Mouse (Mus musculus) hindbrain, embryonic 14.5 days (tissue): ENCODE measurements around the gene Thap7. TPM values are rescaled to one million over a fixed set of nuclear protein-coding genes. Genes with fewer than 3 reads are reported as not detected.

Experiments used
- ATAC-seq: fragments of 200-750 bp; cut with Nextera tagmentation; 2 replicates; pipeline ENCODE4 v1.8.0; 2017; ENCODE audit warnings: moderate number of reproducible peaks, mild to moderate bottlenecking, moderate TSS enrichment, moderate library complexity; ENCODE audit not compliant: low FRiP score
- DNase-seq: peaks from one replicate; pipeline ENCODE4 v3.0.0-alpha.2; 2015; ENCODE audit warnings: low spot score
- H3K27ac ChIP-seq: fragments of 300-500 bp; sonication (generic); 2 replicates; pipeline ENCODE4 v1.5.1; 2014; ENCODE audit warnings: mild to moderate bottlenecking, moderate library complexity
- H3K27me3 ChIP-seq: fragments of 300-500 bp; sonication (generic); 2 replicates; pipeline ENCODE4 v1.6.1; 2014; ENCODE audit warnings: mild to moderate bottlenecking, low read length, mixed read lengths; ENCODE audit not compliant: control insufficient read depth, insufficient read depth
- H3K36me3 ChIP-seq: fragments of 300-500 bp; sonication (generic); replicated peaks from 2 replicates; pipeline ENCODE4 v1.6.1; 2014; ENCODE audit not compliant: control insufficient read depth, insufficient read depth
- H3K4me1 ChIP-seq: fragments of 300-500 bp; sonication (generic); replicated peaks from 2 replicates; pipeline ENCODE4 v1.6.1; 2014; ENCODE audit warnings: antibody characterized with exemption, low read length, mixed read lengths; ENCODE audit not compliant: control insufficient read depth, insufficient read depth
- H3K4me2 ChIP-seq: fragments of 300-500 bp; sonication (generic); replicated peaks from 2 replicates; pipeline ENCODE4 v1.6.1; 2014; ENCODE audit warnings: mild to moderate bottlenecking, moderate library complexity
- H3K4me3 ChIP-seq: fragments of 300-500 bp; sonication (generic); replicated peaks from 2 replicates; pipeline ENCODE4 v1.5.1; 2014; ENCODE audit warnings: mild to moderate bottlenecking, low read length
- H3K9ac ChIP-seq: fragments of 300-500 bp; sonication (generic); 2 replicates; pipeline ENCODE4 v1.6.1; 2014
- H3K9me3 ChIP-seq: fragments of 300-500 bp; sonication (generic); 2 replicates; pipeline ENCODE4 v1.6.1; 2016; ENCODE audit warnings: low read length; ENCODE audit not compliant: control insufficient read depth
- WGBS: fragments of 180-500 bp; shearing (Covaris S2); extraction: QIAGEN DNeasy Blood & Tissue Kit; methylation state at CpG from one replicate; pipeline ENCODE4 v1.1.7; 2014; 5-methylcytosine and 5-hydroxymethylcytosine counted together
- polyA plus RNA-seq: library from polyadenylated mRNA; unstranded; fragments of >200 nt; fragmentation: Nextera tagmentation; extraction: Ambion mirVana; gene quantifications from 2 replicates; pipeline ENCODE4 v1.2.1, GENCODE M21; 2014

The Thap7 gene
- 52.0 and 58.9 TPM in 2 replicates for polyA plus RNA-seq

- Histone ChIP-seq H3K4me2 (peak within 1 kb of the TSS; percentile 97), H3K27me3 (no peaks in the 10 kb centered on the region), H3K9ac (peak within 1 kb of the TSS; percentile 95), H3K27ac (peak within 1 kb of the TSS; percentile 97), H3K9me3 (no peaks in the 10 kb centered on the region), H3K36me3 (peaks cover 35% of the 10 kb centered on the region), H3K4me1 (peaks cover 16% of the 10 kb centered on the region), H3K4me3 (peak within 1 kb of the TSS; percentile 82)
- peak; percentile 96 for ATAC-seq
- peak; percentile 98 for DNase-seq
- WGBS, result under 1% methylated on average over 67 of the region's 67 CpGs
These were observed at the start of gene Thap7 for GRCm38 (mm10) chr16:17530640-17531288. Thap7 (minus strand) TSS chr16:17531136.

- Histone ChIP-seq H3K4me3 (peak overlapping the region; percentile 54), H3K4me1 (peaks cover 7% of the 10 kb centered on the region; the same call in 1 of the 2 replicates), H3K36me3 (0 out of 2 replicates have a peak, but pooled peaks cover 6% of the 10 kb centered on the region), H3K4me2 (peak overlapping the region; percentile 79), H3K27me3 (peaks cover 17% of the 10 kb centered on the region), H3K9me3 (no peaks in the 10 kb centered on the region), H3K27ac (no peak overlapping the region), H3K9ac (peak overlapping the region; percentile 78)
- WGBS, result 15% methylated on average over 8 of the region's 8 CpGs
- DNase-seq (no peak), ATAC-seq (no peak; the same call in 1 of the 2 replicates)
These were observed 45.9 kb upstream of the Thap7 start for GRCm38 (mm10) chr16:17576825-17577215.

GRCm38 (mm10) chr16:17575870-17576824, 45.2 kb upstream of the Thap7 start:
- peak overlapping the region; percentile 78 for H3K9ac ChIP-seq
- ATAC-seq (peak; percentile 86), DNase-seq (peak; percentile 63)
- H3K27me3 ChIP-seq, result peaks cover 17% of the 10 kb centered on the region
- no peaks in the 10 kb centered on the region for H3K9me3 ChIP-seq
- H3K27ac ChIP-seq, result peak overlapping the region; percentile 66
- 0 out of 2 replicates have a peak, but pooled peaks cover 6% of the 10 kb centered on the region for H3K36me3 ChIP-seq
- 13% methylated on average over 45 of the region's 45 CpGs for WGBS
- peak overlapping the region; percentile 54 for H3K4me3 ChIP-seq
- peak overlapping the region; percentile 79 for H3K4me2 ChIP-seq
- peaks cover 7% of the 10 kb centered on the region; the same call in 1 of the 2 replicates for H3K4me1 ChIP-seq

GRCm38 (mm10) chr16:17566186-17566585, 35.2 kb upstream of the Thap7 start:
- no peaks in the 10 kb centered on the region for H3K36me3 ChIP-seq
- no peak overlapping the region for H3K4me2 ChIP-seq
- H3K27me3 ChIP-seq, result 0 out of 2 replicates have a peak, but pooled peaks cover 2% of the 10 kb centered on the region
- DNase-seq (no peak), ATAC-seq (no peak)
- WGBS, result 28% methylated on average over 4 of the region's 4 CpGs
- H3K4me1 ChIP-seq, result peaks cover 6% of the 10 kb centered on the region; the same call in 1 of the 2 replicates
- no peaks in the 10 kb centered on the region for H3K9me3 ChIP-seq
- H3K27ac ChIP-seq, result no peak overlapping the region
- no peak overlapping the region for H3K4me3 ChIP-seq
- no peak overlapping the region for H3K9ac ChIP-seq

GRCm38 (mm10) chr16:17564771-17565170, 33.8 kb upstream of the Thap7 start:
- no peak overlapping the region for H3K4me2 ChIP-seq
- no peaks in the 10 kb centered on the region for H3K36me3 ChIP-seq
- DNase-seq, result no peak
- H3K27ac ChIP-seq, result no peak overlapping the region
- 77% methylated on average over 3 of the region's 3 CpGs for WGBS
- H3K4me3 ChIP-seq, result no peak overlapping the region
- no peaks in the 10 kb centered on the region for H3K9me3 ChIP-seq
- 0 out of 2 replicates have a peak, but pooled peaks cover 6% of the 10 kb centered on the region for H3K27me3 ChIP-seq
- ATAC-seq, result no peak
- H3K4me1 ChIP-seq, result peaks cover 6% of the 10 kb centered on the region; the same call in 1 of the 2 replicates
- no peak overlapping the region for H3K9ac ChIP-seq

- H3K27ac ChIP-seq, result no peak overlapping the region
- ATAC-seq (no peak), DNase-seq (no peak)
- 72% methylated on average over 2 of the region's 2 CpGs for WGBS
- peaks cover 6% of the 10 kb centered on the region; the same call in 1 of the 2 replicates for H3K4me1 ChIP-seq
- H3K9me3 ChIP-seq, result no peaks in the 10 kb centered on the region
- no peaks in the 10 kb centered on the region for H3K36me3 ChIP-seq
- H3K4me2 ChIP-seq, result no peak overlapping the region
- H3K9ac ChIP-seq, result no peak overlapping the region
- H3K27me3 ChIP-seq, result 0 out of 2 replicates have a peak, but pooled peaks cover 6% of the 10 kb centered on the region
- H3K4me3 ChIP-seq, result no peak overlapping the region
These were observed 33.3 kb upstream of the Thap7 start for GRCm38 (mm10) chr16:17564221-17564620.

- Histone ChIP-seq H3K4me3 (no peak overlapping the region), H3K9me3 (no peaks in the 10 kb centered on the region), H3K36me3 (no peaks in the 10 kb centered on the region), H3K4me1 (peaks cover 6% of the 10 kb centered on the region; the same call in 1 of the 2 replicates), H3K9ac (no peak overlapping the region), H3K27me3 (0 out of 2 replicates have a peak, but pooled peaks cover 6% of the 10 kb centered on the region), H3K27ac (no peak overlapping the region), H3K4me2 (no peak overlapping the region)
- ATAC-seq (no peak), DNase-seq (no peak)
- 45% methylated on average over 1 of the region's 1 CpGs for WGBS
These were observed 32.6 kb upstream of the Thap7 start for GRCm38 (mm10) chr16:17563580-17563979.

- peak within 1 kb of the TSS; percentile 20 for H3K4me3 ChIP-seq
- peak within 1 kb of the TSS; percentile 47 for H3K4me2 ChIP-seq
- peak; percentile 48 for DNase-seq
- 0 out of 2 replicates have a peak within 1 kb of the TSS, but pooled peaks have one; percentile 31 for H3K9ac ChIP-seq
- peaks cover 10% of the 10 kb centered on the region; the same call in 1 of the 2 replicates for H3K4me1 ChIP-seq
- peak; percentile 68 for ATAC-seq
- WGBS, result 2% methylated on average over 10 of the region's 10 CpGs
- H3K27ac ChIP-seq, result peak within 1 kb of the TSS; percentile 33
- H3K36me3 ChIP-seq, result no peaks in the 10 kb centered on the region
- no peaks in the 10 kb centered on the region for H3K9me3 ChIP-seq
- H3K27me3 ChIP-seq, result 0 out of 2 replicates have a peak, but pooled peaks cover 9% of the 10 kb centered on the region
These were observed 30.8 kb upstream of the Thap7 start, which contains the start of gene P2rx6 for GRCm38 (mm10) chr16:17561751-17562208. P2rx6 (plus strand) TSS chr16:17561885.
